Mouse (Mus musculus): ENCODE measurements around the gene Magi2. TPM values are rescaled to one million over a fixed set of nuclear protein-coding genes. Genes with fewer than 3 reads are reported as not detected.

Magi2 gene
- polyA plus RNA-seq, 1 experiment: 1.6 TPM

- no peaks in the 10 kb centered on the region for H3K36me3 ChIP-seq (ENCODE audit: control insufficient read depth, insufficient read depth, low read length)
- H3K4me1 ChIP-seq (replicated peaks; ENCODE audit: control insufficient read depth, insufficient read depth, low read length): no peaks in the 10 kb centered on the region
- TF ChIP-seq CTCF (IDR thresholded peaks at IDR 0.05; ENCODE audit: borderline replicate concordance, control insufficient read depth, extremely low read depth, insufficient read depth, low read length, poor library complexity) (no peak), POLR2A (IDR thresholded peaks at IDR 0.05; ENCODE audit: control insufficient read depth, extremely low read depth, insufficient read depth, low read length, poor library complexity) (no peak)
- 90% methylated on average over 7 of the region's 7 CpGs for WGBS
- H3K27me3 ChIP-seq (ENCODE audit: control insufficient read depth, insufficient read depth, low read length): no peaks in the 10 kb centered on the region
- H3K4me3 ChIP-seq (ENCODE audit: control insufficient read depth, insufficient read depth, low read length): no peak overlapping the region
- no peak overlapping the region for H3K27ac ChIP-seq (ENCODE audit: control insufficient read depth, insufficient read depth, low read length)
- DNase-seq: no peak
These were observed 852.1 kb downstream of the Magi2 start for GRCm38 (mm10) chr5:20078931-20079330.

GRCm38 (mm10) chr5:20080605-20081309, 853.9 kb downstream of the Magi2 start:
- WGBS: 28% methylated on average over 9 of the region's 9 CpGs

GRCm38 (mm10) chr5:20082368-20082767, 855.5 kb downstream of the Magi2 start:
- no peaks in the 10 kb centered on the region for H3K36me3 ChIP-seq (ENCODE audit: control insufficient read depth, insufficient read depth, low read length)
- DNase-seq: no peak
- WGBS: 5% methylated on average over 1 of the region's 1 CpGs
- no peaks in the 10 kb centered on the region for H3K27me3 ChIP-seq (ENCODE audit: control insufficient read depth, insufficient read depth, low read length)
- no peak overlapping the region for H3K4me3 ChIP-seq (ENCODE audit: control insufficient read depth, insufficient read depth, low read length)
- TF ChIP-seq POLR2A (IDR thresholded peaks at IDR 0.05; ENCODE audit: control insufficient read depth, extremely low read depth, insufficient read depth, low read length, poor library complexity) (no peak), CTCF (IDR thresholded peaks at IDR 0.05; ENCODE audit: borderline replicate concordance, control insufficient read depth, extremely low read depth, insufficient read depth, low read length, poor library complexity) (no peak)
- H3K27ac ChIP-seq (ENCODE audit: control insufficient read depth, insufficient read depth, low read length): no peak overlapping the region
- H3K4me1 ChIP-seq (replicated peaks; ENCODE audit: control insufficient read depth, insufficient read depth, low read length): no peaks in the 10 kb centered on the region

More at GRCm38 (mm10) chr5:20080605-20081309, 853.9 kb downstream of the Magi2 start:
- Histone ChIP-seq H3K36me3 (ENCODE audit: control insufficient read depth, insufficient read depth, low read length) (no peaks in the 10 kb centered on the region), H3K4me3 (ENCODE audit: control insufficient read depth, insufficient read depth, low read length) (no peak overlapping the region), H3K27ac (ENCODE audit: control insufficient read depth, insufficient read depth, low read length) (no peak overlapping the region), H3K4me1 (replicated peaks; ENCODE audit: control insufficient read depth, insufficient read depth, low read length) (no peaks in the 10 kb centered on the region), H3K27me3 (ENCODE audit: control insufficient read depth, insufficient read depth, low read length) (no peaks in the 10 kb centered on the region)
- no peak for DNase-seq
- TF ChIP-seq CTCF (IDR thresholded peaks at IDR 0.05; ENCODE audit: borderline replicate concordance, control insufficient read depth, extremely low read depth, insufficient read depth, low read length, poor library complexity) (no peak), POLR2A (IDR thresholded peaks at IDR 0.05; ENCODE audit: control insufficient read depth, extremely low read depth, insufficient read depth, low read length, poor library complexity) (no peak)

- TF ChIP-seq CTCF (IDR thresholded peaks at IDR 0.05; ENCODE audit: borderline replicate concordance, control insufficient read depth, extremely low read depth, insufficient read depth, low read length, poor library complexity) (no peak), POLR2A (IDR thresholded peaks at IDR 0.05; ENCODE audit: control insufficient read depth, extremely low read depth, insufficient read depth, low read length, poor library complexity) (no peak)
- no peak overlapping the region for H3K4me3 ChIP-seq (ENCODE audit: control insufficient read depth, insufficient read depth, low read length)
- WGBS: 26% methylated on average over 6 of the region's 6 CpGs
- H3K36me3 ChIP-seq (ENCODE audit: control insufficient read depth, insufficient read depth, low read length): no peaks in the 10 kb centered on the region
- no peak overlapping the region for H3K27ac ChIP-seq (ENCODE audit: control insufficient read depth, insufficient read depth, low read length)
- DNase-seq: no peak
- H3K27me3 ChIP-seq (ENCODE audit: control insufficient read depth, insufficient read depth, low read length): no peaks in the 10 kb centered on the region
- no peaks in the 10 kb centered on the region for H3K4me1 ChIP-seq (replicated peaks; ENCODE audit: control insufficient read depth, insufficient read depth, low read length)
These were observed 860.2 kb downstream of the Magi2 start for GRCm38 (mm10) chr5:20087083-20087482.

- Histone ChIP-seq H3K27ac (ENCODE audit: control insufficient read depth, insufficient read depth, low read length) (no peak overlapping the region), H3K27me3 (ENCODE audit: control insufficient read depth, insufficient read depth, low read length) (no peaks in the 10 kb centered on the region), H3K4me3 (ENCODE audit: control insufficient read depth, insufficient read depth, low read length) (no peak overlapping the region), H3K4me1 (replicated peaks; ENCODE audit: control insufficient read depth, insufficient read depth, low read length) (no peaks in the 10 kb centered on the region), H3K36me3 (ENCODE audit: control insufficient read depth, insufficient read depth, low read length) (no peaks in the 10 kb centered on the region)
- DNase-seq: no peak
- TF ChIP-seq CTCF (IDR thresholded peaks at IDR 0.05; ENCODE audit: borderline replicate concordance, control insufficient read depth, extremely low read depth, insufficient read depth, low read length, poor library complexity) (no peak), POLR2A (IDR thresholded peaks at IDR 0.05; ENCODE audit: control insufficient read depth, extremely low read depth, insufficient read depth, low read length, poor library complexity) (no peak)
These were observed 877.0 kb downstream of the Magi2 start for GRCm38 (mm10) chr5:20103869-20104268.

GRCm38 (mm10) chr5:20104496-20104895, 877.7 kb downstream of the Magi2 start:
- no peaks in the 10 kb centered on the region for H3K27me3 ChIP-seq (ENCODE audit: control insufficient read depth, insufficient read depth, low read length)
- 86% methylated on average over 3 of the region's 3 CpGs for whole genome bisulfite sequencing
- H3K4me1 ChIP-seq (replicated peaks; ENCODE audit: control insufficient read depth, insufficient read depth, low read length): no peaks in the 10 kb centered on the region
- no peaks in the 10 kb centered on the region for H3K36me3 ChIP-seq (ENCODE audit: control insufficient read depth, insufficient read depth, low read length)
- no peak overlapping the region for H3K4me3 ChIP-seq (ENCODE audit: control insufficient read depth, insufficient read depth, low read length)
- DNase-seq: no peak
- no peak overlapping the region for H3K27ac ChIP-seq (ENCODE audit: control insufficient read depth, insufficient read depth, low read length)
- TF ChIP-seq CTCF (IDR thresholded peaks at IDR 0.05; ENCODE audit: borderline replicate concordance, control insufficient read depth, extremely low read depth, insufficient read depth, low read length, poor library complexity) (no peak), POLR2A (IDR thresholded peaks at IDR 0.05; ENCODE audit: control insufficient read depth, extremely low read depth, insufficient read depth, low read length, poor library complexity) (no peak)

All from thymus, adult 2 months (tissue).